In genomic region chr6:101270095-101270826, GRCm38 (mm10) we compare ENCODE assay signal across 11 mouse cellular contexts.
DNase-seq lines count a peak whose midpoint lies in the region; ATAC-seq and TF ChIP-seq lines count a peak whose summit lies in the region.
"Had no signal": no experiment of that assay in that cellular context is flagged by ENCODE, and none has a peak within 500 bp of the region (broad histone marks: within the 10 kb centered on the region; RNA-seq: fewer than 3 reads in every experiment).

No protein-coding gene starts in this region.

- no peak overlapping the region for H3K9ac ChIP-seq in intestine, embryonic 14.5 days (ENCODE audit: low read length)
- H3K9ac ChIP-seq in intestine, postnatal 0 days (ENCODE audit: low read depth, low read length), result no peak overlapping the region
- H3K9ac ChIP-seq in embryonic facial prominence, embryonic 14.5 days (ENCODE audit: low read depth, low read length), result no peak overlapping the region
- H3K9ac ChIP-seq: liver, embryonic 13.5 days; midbrain, embryonic 13.5 days had no signal

- TF ChIP-seq POLR2A in bone marrow, adult 2 months (IDR thresholded peaks at IDR 0.05; ENCODE audit: borderline replicate concordance, control insufficient read depth, low read depth, low read length), result no peak

- no peaks in the 10 kb centered on the region for H3K27me3 ChIP-seq in intestine, embryonic 14.5 days (replicated peaks; ENCODE audit: control insufficient read depth, insufficient read depth, low read length)
- peaks cover 6% of the 10 kb centered on the region; the same call in 1 of the 2 replicates for H3K27me3 ChIP-seq in intestine, postnatal 0 days (replicated peaks; ENCODE audit: control insufficient read depth, insufficient read depth, low read length)
- no peaks in the 10 kb centered on the region for H3K27me3 ChIP-seq in embryonic facial prominence, embryonic 14.5 days (replicated peaks; ENCODE audit: control insufficient read depth, insufficient read depth, low read length)
- 0 out of 2 replicates have a peak, but pooled peaks cover 3% of the 10 kb centered on the region for H3K27me3 ChIP-seq in limb, embryonic 10.5 days (ENCODE audit: low read depth, poor library complexity, severe bottlenecking)
- H3K27me3 ChIP-seq: liver, embryonic 13.5 days had no signal

- H3K9me3 ChIP-seq in intestine, embryonic 14.5 days (ENCODE audit: control insufficient read depth, low read length), result no peaks in the 10 kb centered on the region
- H3K9me3 ChIP-seq in intestine, postnatal 0 days (ENCODE audit: control insufficient read depth), result no peaks in the 10 kb centered on the region
- no peaks in the 10 kb centered on the region for H3K9me3 ChIP-seq in embryonic facial prominence, embryonic 14.5 days (ENCODE audit: control insufficient read depth, low read length)
- no peaks in the 10 kb centered on the region for H3K9me3 ChIP-seq in limb, embryonic 10.5 days (replicated peaks)
- H3K9me3 ChIP-seq: liver, embryonic 13.5 days; midbrain, embryonic 13.5 days had no signal

- H3K4me1 ChIP-seq in intestine, embryonic 14.5 days (replicated peaks; ENCODE audit: control insufficient read depth, insufficient read depth, low read length), result peaks cover 79% of the 10 kb centered on the region
- H3K4me1 ChIP-seq in intestine, postnatal 0 days (replicated peaks; ENCODE audit: control insufficient read depth, insufficient read depth, low read length), result peaks cover 15% of the 10 kb centered on the region
- H3K4me1 ChIP-seq in bone marrow, adult 2 months (ENCODE audit: control insufficient read depth, insufficient read depth, low read length), result peaks cover 1% of the 10 kb centered on the region; the same call in 1 of the 2 replicates
- peaks cover 50% of the 10 kb centered on the region for H3K4me1 ChIP-seq in embryonic facial prominence, embryonic 14.5 days (ENCODE audit: control insufficient read depth, insufficient read depth, low read length)
- peaks cover 72% of the 10 kb centered on the region for H3K4me1 ChIP-seq in limb, embryonic 10.5 days

- no peak overlapping the region for H3K4me3 ChIP-seq in intestine, embryonic 14.5 days (ENCODE audit: low read depth, low read length)
- no peak overlapping the region for H3K4me3 ChIP-seq in intestine, postnatal 0 days (ENCODE audit: low read depth, low read length)
- no peak overlapping the region for H3K4me3 ChIP-seq in bone marrow, adult 2 months (replicated peaks; ENCODE audit: control insufficient read depth, low read depth, low read length)
- no peak overlapping the region for H3K4me3 ChIP-seq in embryonic facial prominence, embryonic 14.5 days (ENCODE audit: low read depth, low read length)
- H3K4me3 ChIP-seq in limb, embryonic 10.5 days, result no peak overlapping the region
- H3K4me3 ChIP-seq: midbrain, embryonic 13.5 days had no signal

- no peaks in the 10 kb centered on the region for H3K36me3 ChIP-seq in intestine, embryonic 14.5 days (ENCODE audit: control insufficient read depth, insufficient read depth, low read length)
- H3K36me3 ChIP-seq in intestine, postnatal 0 days (ENCODE audit: control insufficient read depth, insufficient read depth), result no peaks in the 10 kb centered on the region
- H3K36me3 ChIP-seq in embryonic facial prominence, embryonic 14.5 days (ENCODE audit: control insufficient read depth, insufficient read depth, low read length), result no peaks in the 10 kb centered on the region
- H3K36me3 ChIP-seq in limb, embryonic 10.5 days, result peaks cover 5% of the 10 kb centered on the region; the same call in 1 of the 2 replicates
- H3K36me3 ChIP-seq: liver, embryonic 13.5 days; midbrain, embryonic 13.5 days had no signal

- 17% methylated on average over 7 of the region's 7 CpGs for WGBS in intestine, embryonic 14.5 days
- 55% methylated on average over 7 of the region's 7 CpGs for WGBS in intestine, postnatal 0 days
- 53% methylated on average over 7 of the region's 7 CpGs for WGBS in bone marrow, adult 2 months
- WGBS in embryonic facial prominence, embryonic 14.5 days, result 33% methylated on average over 7 of the region's 7 CpGs
- WGBS in limb, embryonic 10.5 days, result 46% methylated on average over 7 of the region's 7 CpGs

- peak; percentile 70 for DNase-seq in intestine, embryonic 14.5 days (ENCODE audit: low spot score)
- DNase-seq in embryonic facial prominence, embryonic 14.5 days (ENCODE audit: low spot score), result no peak
- no peak for DNase-seq in limb, embryonic 10.5 days (ENCODE audit: low spot score)
- no peak for DNase-seq in urinary bladder, postnatal 14 days (ENCODE audit: low spot score)
- DNase-seq in MN1 (ENCODE audit: low spot score), result no peak
- no peak for DNase-seq in urinary bladder, adult 2 months (ENCODE audit: low spot score)
- DNase-seq: heart, adult 18-20 months; liver, embryonic 13.5 days had no signal

- peak overlapping the region; percentile 17; the same call in 1 of the 2 replicates for H3K4me2 ChIP-seq in intestine, embryonic 14.5 days (ENCODE audit: low read length)
- no peak overlapping the region for H3K4me2 ChIP-seq in intestine, postnatal 0 days (replicated peaks; ENCODE audit: low read depth)
- no peak overlapping the region for H3K4me2 ChIP-seq in embryonic facial prominence, embryonic 14.5 days (ENCODE audit: low read depth, low read length)
- H3K4me2 ChIP-seq: midbrain, embryonic 13.5 days had no signal

- H3K27ac ChIP-seq in intestine, embryonic 14.5 days (ENCODE audit: low read depth), result peak overlapping the region; percentile 70; the same call in 1 of the 2 replicates
- no peak overlapping the region for H3K27ac ChIP-seq in intestine, postnatal 0 days (ENCODE audit: low read depth, low read length)
- H3K27ac ChIP-seq in bone marrow, adult 2 months (ENCODE audit: control insufficient read depth, insufficient read depth, low read depth, low read length, poor library complexity), result peak overlapping the region; percentile 31
- H3K27ac ChIP-seq in embryonic facial prominence, embryonic 14.5 days (replicated peaks; ENCODE audit: low read depth, low read length), result peak overlapping the region; percentile 61
- H3K27ac ChIP-seq in limb, embryonic 10.5 days, result peak overlapping the region; percentile 72
- H3K27ac ChIP-seq: midbrain, embryonic 13.5 days had no signal

- TF ChIP-seq CTCF in intestine, postnatal 0 days (IDR thresholded peaks at IDR 0.05; ENCODE audit: low read depth), result no peak
- no peak for TF ChIP-seq CTCF in bone marrow, adult 2 months (IDR thresholded peaks at IDR 0.05; ENCODE audit: control insufficient read depth, insufficient read depth, low read length)

- no peak for ATAC-seq in intestine, embryonic 14.5 days (replicated peaks; ENCODE audit: low FRiP score, low TSS enrichment, low read depth)
- no peak for ATAC-seq in intestine, postnatal 0 days
- no peak for ATAC-seq in embryonic facial prominence, embryonic 14.5 days (ENCODE audit: low read depth)
- ATAC-seq: midbrain, embryonic 13.5 days had no signal
